Mouse (Mus musculus) layer of hippocampus, postnatal 10 days (tissue): ENCODE data around the gene Mreg. TPM values are rescaled to one million over a fixed set of nuclear protein-coding genes. Genes with fewer than 3 reads are reported as not detected.

ENCODE experiments used
- DNase-seq, 2 experiments: peaks; one replicate each; pipeline ENCODE4 v3.0.0; 2021; ENCODE audit warnings: low spot score in 2 of 2
- total RNA-seq, 2 experiments: library from RNA; stranded (reverse); gene quantifications; 2 replicates each; pipeline ENCODE4 v1.2.3; 2021

Mreg gene
- total RNA-seq, 2 experiments from 2014 or later, result 1.3 to 1.7 TPM

GRCm38 (mm10) chr1:72227546-72227945, 15.4 kb upstream of the Mreg start:
- no peak for DNase-seq

DNA sequence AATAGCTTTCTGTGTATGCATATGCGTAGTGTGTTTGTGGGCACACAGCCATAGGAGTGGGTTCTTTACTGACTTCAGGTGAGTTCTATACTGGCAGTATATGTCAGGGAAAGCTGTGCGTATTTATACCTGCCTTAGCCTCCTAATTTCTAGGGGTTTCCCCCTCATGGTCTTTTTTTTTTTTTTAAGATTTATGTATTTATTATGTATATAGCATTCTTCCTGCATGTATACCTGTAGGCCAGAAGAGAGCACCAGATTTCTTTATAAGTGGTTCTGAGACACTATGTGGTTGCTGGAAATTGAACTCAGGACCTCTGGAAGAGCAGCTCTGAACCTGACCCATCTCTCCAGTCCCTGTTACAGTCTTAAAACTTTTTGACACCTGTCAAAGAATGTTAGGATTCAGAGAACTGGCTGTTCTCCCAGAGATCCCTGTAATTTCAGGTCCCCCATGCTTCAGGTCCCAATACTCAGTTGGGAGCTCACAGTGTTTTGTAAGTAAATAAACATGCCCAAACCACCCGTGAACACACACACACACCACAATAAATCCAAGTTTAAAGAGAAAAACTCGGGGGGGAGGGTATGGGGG, 14.9 kb upstream of the Mreg start:
- no peak for DNase-seq

DNA sequence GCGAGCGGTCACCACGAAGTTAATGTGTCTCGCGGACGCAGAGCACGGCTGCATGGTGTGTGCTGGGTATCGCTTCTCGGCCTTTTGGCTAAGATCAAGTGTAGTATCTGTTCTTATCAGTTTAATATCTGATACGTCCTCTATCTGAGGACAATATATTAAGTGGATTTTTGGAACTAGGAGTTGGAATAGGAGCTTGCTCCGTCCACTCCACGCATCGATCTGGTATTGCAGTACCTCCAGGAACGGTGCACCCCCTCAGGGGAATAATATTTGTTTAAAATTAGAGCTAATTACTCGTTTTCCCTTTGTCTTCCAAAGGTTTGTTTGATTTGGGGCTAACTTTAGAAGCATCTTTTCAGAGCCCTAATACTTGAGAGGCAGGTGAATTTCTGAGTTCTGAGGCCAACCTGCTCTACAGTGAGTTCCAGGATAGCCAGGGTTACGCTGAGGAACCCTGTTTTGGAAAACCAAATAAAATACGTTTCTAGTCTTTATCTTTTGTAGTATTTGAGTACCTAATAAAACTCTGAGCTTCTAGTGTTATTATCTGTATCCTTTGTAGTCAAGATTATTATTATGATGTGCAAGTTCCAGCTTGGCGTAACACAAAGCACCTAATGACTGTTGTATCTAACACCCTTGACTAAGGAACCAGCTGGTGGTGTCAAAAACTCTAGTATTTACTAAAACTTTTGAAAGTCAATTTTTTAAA, 14.2 kb upstream of the Mreg start:
- DNase-seq, result peak; percentile 16 to 26

DNA sequence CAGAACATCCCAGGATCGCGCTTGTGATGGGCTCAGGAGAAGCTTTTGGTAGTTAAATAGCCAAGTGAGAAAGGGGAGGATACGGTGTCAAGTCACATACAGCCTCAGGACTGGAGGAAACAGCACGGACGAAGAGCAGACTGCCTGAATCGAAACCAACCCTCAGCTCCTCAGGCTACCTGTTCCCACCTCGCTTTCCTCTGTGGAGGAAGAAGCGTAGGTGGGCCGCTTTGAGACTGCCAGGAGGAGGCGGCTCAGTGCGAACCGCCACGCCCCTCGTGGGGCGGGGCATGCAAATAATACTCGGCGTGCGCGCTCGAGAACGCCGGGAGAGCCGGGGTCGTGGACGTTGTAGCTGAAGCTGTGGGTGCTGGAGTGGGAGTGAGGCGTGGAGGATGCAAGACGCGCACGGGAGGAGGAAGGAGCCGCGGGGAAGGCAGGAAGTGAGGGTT, 13.6 kb upstream of the Mreg start:
- DNase-seq, result peak; percentile 69 to 81

DNA sequence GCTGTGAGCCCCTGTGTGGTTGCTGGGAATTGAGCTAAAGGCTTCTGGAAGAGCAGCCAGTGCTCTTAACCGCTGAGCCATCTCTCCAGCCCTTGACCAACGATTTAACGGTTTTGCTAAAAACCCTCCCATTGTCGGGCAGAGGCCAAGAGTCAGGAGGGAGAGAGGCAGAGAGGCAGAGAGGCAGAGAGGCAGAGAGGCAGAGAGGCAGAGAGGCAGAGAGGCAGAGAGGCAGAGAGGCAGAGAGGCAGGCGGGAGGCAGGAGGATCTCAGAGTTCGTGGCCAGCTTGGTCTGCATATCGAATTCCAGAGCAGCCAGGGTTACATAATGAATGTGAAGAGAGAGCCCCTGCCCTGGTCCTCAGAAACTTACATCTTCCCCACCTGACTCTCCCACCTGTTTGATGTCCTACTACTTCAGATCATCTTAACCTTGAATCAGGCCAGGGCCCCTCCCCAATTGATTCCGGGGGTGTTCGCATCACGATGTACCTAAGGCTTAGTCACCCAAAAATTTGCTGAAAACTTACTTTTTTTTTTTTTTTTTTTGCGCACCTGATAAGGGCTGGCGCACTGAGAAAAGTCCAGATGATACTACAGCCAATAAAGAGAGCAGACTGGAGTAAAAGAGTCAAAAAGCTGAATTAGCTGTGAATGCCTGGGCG, 13.1 kb upstream of the Mreg start:
- peak in 1 of 2 experiments; percentile 18 for DNase-seq

GRCm38 (mm10) chr1:72220008-72220407, 7.9 kb upstream of the Mreg start:
- peak; percentile 37 to 52 for DNase-seq

DNA sequence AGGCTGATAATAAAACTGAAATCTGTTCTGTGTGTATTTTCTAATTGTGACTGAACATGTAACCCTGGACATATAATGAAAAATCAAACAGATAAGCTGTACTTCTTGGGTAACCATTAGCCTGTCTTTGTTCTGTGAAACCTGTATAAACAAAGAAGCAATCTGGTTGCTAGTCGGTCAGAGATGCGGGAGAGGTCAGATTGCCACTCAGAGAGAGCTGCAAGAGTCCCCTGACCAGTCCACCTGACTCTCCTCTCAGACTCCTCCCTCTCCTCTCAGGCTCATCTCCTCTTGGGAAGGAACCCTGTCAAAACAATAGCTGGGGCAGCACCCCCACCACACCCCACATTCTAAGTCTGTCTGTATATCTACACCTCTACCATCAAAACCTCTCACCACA, 7.0 kb upstream of the Mreg start:
- DNase-seq, result no peak

GRCm38 (mm10) chr1:72218626-72219025, 6.5 kb upstream of the Mreg start:
- no peak for DNase-seq

DNA sequence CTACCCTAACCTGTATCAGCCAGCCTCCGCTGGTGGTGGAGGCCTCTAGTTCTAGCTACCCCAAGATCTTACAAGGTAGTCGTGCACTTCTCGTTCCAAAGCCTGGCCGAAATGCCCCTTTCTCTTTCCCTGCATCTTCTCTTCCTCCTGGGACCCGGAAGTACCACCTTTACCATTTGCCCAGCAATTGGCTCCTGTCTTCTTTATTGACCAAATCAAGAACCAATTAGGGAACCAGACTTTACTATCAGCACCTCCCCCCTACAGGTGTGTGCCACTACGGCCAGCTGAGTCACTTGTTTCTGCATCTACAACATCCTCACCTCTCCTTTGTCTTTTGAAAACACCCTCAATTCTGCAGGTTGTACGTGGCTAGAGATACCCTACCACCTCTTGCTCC, 4.7 kb upstream of the Mreg start:
- DNase-seq, result no peak

DNA sequence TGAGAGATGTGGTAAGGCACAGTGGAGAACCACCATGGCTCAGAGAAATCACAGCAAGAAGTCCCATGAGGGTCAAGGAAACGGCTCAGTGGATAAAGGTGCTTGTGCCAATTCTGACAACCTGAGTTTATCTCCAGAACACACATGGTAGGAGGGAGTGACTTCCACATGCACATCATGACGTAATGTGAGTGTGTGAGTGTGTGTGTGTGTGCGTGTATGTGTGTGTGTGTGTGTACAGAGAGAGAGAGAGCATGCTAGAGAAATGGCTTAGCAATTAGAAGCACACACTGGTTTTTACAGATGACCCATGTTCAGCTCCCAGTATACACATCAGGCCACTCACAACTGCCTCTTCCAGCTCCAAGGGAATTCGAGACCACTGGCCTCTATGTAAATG, 3.1 kb upstream of the Mreg start:
- no peak for DNase-seq

DNA sequence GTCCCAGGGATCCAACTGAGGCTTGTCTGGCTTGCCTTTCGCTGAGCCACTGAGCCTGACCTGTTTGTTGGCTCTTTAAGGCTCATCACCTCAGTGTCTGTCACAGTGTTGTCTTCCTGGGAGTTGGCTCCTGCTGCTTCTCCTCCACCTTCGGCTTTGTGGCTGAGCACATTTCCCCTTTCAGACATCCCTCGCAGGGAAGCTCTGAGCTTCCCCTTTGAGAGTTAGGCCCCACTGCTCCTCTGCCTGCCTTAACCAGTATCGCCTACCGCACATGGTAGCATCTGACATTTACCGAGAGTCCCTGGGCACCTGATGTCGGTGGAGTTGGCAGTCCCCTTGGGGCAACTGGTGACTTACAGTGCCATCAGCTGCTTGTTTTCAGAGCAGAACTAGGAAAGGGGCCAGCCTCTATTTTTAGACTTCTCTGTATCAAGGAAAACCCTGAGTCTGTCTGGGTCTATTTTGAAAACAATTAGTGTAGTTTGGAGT, 2.4 kb upstream of the Mreg start:
- peak; percentile 35 to 48 for DNase-seq

GRCm38 (mm10) chr1:72213954-72214353, 1.8 kb upstream of the Mreg start:
- no peak for DNase-seq

DNA sequence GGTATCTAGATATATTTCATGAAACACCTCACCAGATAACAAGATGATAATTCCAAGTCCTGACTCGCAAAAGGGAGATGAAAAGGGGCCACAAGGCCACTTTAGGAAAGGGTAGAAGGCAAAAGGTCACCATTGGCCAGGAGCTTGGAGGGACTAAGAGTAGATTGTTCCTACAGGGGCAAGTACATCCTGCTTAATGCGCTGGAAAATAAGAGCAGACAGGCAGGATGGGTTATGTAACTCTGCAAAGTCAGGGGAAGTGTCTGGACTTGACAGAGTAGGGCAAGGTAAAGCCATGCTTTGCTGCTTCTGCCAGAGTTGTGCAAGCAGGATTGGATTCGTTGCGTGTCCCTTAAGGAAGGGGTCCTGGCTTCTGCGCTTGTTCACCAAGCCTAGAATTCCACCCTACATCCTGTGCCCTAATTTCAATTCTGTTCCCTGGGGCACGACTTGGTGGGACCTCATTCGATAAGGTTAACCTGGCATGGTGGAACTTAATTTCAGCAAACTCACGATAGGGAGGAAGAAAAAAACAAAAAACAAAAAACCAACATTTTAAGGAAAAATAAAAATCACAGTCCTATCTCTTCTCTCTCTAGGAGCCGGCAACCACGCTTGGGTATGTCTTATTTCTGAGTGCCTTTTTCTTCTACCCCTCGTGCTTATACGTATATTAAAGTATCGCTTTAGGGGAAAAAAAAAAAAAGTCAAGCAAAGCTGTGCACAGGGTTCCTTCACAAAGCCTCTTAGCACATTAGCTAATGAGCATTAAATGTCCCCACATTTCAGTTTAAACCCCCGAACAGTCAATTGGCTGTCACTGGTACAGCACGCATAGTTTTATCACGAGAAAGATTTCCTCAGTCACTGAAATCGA, 1.1 kb downstream of the Mreg start:
- DNase-seq, result no peak

- DNase-seq, result no peak
Observed at GRCm38 (mm10) chr1:72208095-72208494, 4.0 kb downstream of the Mreg start.

GRCm38 (mm10) chr1:72205113-72205512, 7.0 kb downstream of the Mreg start:
- DNase-seq, result no peak

- no peak for DNase-seq
Observed at GRCm38 (mm10) chr1:72203204-72203603, 8.9 kb downstream of the Mreg start.

GRCm38 (mm10) chr1:72202705-72203104, 9.4 kb downstream of the Mreg start:
- no peak for DNase-seq

DNA sequence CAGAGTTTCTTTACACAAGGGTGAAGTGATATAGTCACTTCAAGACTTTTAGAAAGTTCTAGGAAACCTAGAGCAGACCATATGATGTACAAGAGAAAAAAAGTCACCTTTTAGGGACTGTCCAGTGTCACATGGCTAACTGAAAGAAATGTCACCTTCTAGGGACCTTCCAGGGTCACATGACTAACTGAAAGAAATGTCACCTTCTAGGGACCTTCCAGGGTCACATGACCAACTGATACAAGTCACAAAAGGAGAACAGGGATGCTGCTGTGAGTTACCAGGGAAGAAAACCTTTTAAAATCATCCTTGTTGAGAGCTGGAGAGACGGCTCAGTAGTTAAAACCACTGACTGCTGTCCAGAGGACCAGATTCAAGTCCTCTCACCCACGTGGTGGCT, 10.0 kb downstream of the Mreg start:
- no peak for DNase-seq

GRCm38 (mm10) chr1:72201126-72201525, 11.0 kb downstream of the Mreg start:
- no peak for DNase-seq

GRCm38 (mm10) chr1:72198142-72198806, 13.8 kb downstream of the Mreg start:
- no peak for DNase-seq
